Mouse (Mus musculus): ENCODE data around the gene Inhbb.

The Inhbb gene

DNA sequence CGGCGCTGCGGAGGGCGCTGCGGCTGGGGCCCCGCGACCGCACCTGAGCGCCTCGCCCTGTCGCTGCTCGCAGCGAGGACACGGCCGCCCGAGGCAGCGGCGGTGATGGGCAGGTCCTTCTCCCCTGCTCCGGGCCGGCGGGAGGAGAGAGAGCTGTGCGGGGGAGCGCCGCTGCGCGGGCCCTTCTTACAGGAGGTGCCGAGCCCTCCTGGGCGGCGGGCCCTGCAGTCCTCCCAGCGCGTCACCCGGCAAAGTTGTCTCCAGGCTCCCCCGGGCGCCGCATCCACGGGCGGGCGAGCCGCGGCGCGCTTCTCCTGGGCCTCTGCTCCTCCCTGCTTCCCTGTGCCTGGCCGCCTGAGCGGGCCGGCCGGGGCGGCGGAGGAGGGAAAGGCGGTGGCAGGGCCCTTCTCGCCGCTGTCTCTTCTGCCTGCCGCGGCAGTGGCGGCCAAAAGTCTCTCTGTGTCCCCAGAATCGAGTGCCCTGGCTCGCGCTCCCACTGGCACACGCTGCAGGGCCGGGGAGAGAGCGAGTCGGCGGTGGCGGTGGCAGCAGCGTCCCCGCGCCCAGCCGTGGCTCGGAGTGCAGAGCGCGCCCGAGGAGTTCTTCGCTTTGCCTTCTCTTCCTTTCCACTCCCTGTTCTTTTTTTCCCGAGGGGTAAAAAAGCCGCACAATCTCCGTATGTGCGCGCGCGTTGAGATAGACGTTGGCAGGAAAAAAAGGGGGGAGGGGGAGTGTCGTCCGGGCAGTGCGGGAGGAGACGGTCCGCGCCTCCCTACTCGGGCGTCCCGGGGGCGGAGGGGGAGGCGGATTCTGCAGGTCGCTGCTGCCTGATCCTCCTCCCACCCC, at the start of gene Inhbb:
Inhbb (minus strand) TSS at position 673 of the 846 bp plus-strand sequence.
- no peak for DNase-seq (ENCODE audit: low read depth, low spot score)

DNA sequence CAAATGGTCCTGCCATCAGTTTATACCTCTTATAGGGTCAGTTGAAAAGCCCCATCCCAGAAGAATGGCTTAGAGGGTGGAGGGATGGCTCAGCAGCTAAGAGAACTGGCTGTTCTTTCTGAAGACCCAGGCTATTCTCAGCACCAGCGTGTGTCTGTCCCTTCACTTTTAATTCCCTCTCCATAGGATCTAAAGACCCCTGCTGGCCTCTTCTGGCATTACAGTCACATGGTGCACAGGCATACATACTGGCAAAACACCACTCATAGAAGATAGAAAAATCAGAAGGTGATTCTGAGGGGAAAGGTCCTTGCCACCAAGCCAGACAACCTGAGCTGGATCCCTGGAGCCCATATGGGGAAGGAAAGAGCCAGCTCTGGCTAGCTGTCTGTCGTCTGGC, 41.3 kb upstream of the Inhbb start:
- DNase-seq (ENCODE audit: low read depth, low spot score), result peak; percentile 81

- DNase-seq (ENCODE audit: low read depth, low spot score), result no peak
Measured at GRCm38 (mm10) chr1:119460062-119460461, 38.0 kb upstream of the Inhbb start.

DNA sequence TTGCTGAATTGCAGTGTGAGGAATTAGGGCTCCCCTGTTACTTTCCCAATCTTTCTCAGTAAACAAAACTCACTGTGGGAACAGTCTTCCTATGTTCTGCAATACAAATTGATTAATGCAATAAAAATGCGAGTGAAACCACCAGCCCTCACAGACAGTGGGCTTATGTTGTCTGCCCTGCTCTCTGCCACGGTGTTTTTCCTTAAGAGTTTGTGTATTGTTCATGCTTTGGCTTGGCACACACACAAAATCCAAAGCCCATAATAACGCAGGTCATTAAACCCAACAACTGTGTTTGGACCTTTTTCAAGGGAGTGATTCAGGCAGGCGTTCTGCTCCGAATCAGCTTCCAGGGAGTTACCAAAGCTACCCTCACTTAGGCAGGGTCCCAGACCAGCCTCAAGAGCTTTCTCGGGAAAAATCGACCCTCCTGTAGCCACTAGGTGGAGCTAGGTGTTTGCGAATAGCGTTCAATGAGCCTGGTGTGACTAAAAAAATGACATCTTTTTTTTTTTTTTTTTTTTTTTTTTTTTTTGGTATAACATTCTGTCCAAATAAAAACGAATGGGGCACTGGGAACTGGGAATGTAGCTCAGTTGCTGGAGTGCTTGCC, 36.1 kb upstream of the Inhbb start:
- DNase-seq (ENCODE audit: low read depth, low spot score), result peak; percentile 88

DNA sequence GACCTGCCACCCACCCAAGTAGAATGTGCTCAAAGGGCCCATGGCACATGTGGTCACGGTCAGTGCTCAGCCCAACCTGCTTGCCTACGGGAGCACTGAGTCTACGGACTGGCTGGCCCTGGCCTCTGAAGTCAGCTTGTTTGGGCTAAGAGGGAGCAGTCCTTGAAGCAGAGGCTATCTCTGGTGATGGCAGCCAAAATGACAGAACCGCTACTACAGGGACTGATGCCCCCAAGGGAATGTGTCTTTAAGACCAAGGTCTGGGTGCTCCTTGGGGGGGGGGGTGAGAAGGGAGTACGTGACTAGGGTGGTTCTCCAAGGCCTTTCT, 35.4 kb upstream of the Inhbb start:
- DNase-seq (ENCODE audit: low read depth, low spot score), result peak; percentile 24

DNA sequence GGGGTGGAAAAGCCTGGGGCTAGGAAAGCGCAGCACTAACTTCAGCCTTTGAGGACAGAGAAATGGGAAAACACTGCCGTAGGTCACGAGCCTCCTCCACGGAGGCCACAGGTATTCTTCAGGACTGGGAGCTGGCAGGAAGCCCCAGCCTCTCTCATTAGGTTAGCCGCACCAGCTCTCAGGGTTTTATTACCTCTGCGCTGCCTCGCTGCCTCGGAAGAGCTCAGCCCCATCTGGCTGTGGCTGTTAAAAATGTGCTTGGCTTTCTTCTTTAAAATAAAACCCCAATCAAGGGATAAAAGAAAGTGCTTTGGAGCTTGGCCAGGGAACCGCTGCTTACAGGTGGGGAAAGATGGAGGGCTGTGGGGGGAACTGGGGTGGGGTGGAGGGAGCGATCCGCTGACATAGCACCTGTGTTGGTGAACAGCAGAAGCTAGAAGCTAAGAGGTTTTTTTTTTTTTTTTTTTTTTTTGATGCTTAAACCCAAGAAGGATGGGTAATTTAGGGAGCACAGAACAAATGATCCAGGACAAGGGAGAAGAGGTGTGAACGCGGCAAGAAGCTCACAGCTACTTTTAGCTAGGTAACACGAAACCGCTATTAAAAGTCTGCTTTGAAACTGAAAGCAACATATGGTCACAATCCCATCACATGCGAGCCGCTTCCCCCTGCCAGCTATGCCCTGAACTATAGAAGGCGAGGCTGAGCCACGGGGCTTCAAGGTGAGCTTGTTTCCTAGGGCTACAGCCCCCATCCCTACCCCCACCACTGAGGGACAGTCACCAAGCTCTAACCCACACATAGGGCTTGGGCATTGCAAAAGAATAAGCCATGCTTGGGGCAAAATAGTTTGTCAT, 34.9 kb upstream of the Inhbb start:
- DNase-seq (ENCODE audit: low read depth, low spot score), result peak; percentile 17

- peak; percentile 76 for DNase-seq (ENCODE audit: low read depth, low spot score)
Measured at GRCm38 (mm10) chr1:119453731-119454130, 31.7 kb upstream of the Inhbb start.

- no peak for DNase-seq (ENCODE audit: low read depth, low spot score)
Measured at GRCm38 (mm10) chr1:119451417-119451816, 29.4 kb upstream of the Inhbb start.

DNA sequence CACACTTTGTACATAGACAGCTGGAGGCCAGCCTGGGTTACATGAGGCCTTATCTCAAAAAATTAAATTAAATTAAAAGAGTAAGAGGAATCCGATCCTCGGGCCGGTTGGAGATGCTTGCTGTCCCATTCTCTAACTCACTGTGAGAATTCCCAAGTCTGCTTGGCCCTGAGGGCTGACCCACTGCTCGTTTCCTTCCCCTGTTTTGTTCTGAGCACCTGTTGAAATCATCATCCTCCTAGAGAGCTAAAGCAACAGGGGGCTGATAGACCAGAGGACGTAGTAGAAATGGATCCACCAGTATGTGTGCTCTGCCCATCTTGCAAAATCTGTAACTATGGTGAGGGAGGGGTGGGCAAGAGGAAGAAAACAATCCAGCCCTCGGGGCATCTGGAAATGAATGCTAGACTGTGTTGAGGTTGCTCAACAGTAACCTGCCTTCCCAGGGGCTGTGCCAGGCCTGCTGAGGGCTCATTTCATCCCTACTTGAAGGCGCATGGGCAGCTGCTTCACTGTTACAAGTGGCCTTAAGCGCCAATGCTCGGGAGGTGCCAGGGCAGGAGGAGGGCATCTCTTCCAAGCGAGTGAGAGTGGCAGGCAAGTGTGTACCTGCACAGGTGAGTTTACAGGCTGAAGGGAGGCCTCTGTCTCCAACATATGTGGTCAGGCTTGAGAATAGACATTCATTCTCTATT, 28.8 kb upstream of the Inhbb start:
- DNase-seq (ENCODE audit: low read depth, low spot score), result no peak

DNA sequence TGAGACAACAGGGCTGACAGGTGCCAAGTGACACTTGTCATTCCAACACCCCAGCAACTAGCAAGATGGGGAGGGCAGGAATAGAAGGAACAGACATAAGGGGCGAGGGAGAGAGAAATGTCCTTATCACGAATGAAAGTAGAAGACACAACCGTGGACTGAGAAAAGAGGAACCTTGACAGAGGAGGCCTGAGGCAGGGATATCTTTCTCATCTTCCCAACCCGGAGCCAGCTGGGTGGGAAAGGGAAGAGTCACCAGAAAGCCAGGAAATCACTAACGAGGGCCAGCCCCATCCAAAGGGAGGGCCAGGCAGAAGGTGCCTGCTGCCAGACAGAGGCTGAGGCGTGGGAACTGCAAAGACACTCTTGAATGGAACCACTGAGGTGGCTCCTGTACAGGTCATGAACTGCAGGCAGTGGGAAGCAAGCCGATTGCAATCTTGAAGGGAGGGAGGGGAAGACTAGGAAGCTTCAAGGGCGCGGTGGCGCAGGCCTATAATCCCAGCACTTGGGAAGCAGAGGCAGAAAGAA, 24.8 kb upstream of the Inhbb start:
- DNase-seq (ENCODE audit: low read depth, low spot score), result no peak

DNA sequence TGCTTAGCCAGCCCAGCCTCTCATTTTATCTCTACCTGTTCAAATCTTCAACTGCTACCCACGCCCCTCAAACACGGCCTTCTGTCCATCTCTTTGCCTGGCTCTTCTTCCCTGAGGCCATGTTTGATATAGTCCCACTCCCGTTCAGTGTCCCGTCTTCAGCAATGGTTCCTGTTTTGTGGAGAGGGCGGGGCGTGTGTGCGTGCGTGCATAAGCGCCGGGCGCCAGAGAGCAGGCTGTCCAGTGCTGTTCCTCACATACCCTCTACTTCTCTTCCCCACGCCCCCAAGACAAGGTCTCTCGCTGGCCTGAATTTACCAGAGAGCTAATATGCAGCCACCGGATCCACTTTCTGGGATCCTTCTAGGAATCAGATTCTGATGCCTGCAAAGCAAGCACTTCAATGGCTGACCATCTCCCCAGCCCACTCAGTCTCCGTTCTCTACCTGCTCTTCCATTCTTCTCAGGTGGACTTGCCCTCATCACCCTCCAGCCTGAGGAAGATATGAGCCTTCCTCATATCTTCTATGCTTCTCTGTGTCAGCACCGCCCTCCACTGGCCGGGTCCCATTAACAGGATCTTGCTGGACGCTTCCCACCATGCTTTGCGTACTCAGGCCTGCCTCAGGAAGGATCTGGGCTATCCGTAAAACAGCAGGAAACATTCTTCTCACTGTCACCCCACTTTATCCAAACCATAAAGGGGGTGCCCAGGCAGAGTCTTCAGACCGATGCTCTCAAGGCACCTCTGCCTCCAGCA, 21.7 kb upstream of the Inhbb start:
- DNase-seq (ENCODE audit: low read depth, low spot score), result no peak

DNA sequence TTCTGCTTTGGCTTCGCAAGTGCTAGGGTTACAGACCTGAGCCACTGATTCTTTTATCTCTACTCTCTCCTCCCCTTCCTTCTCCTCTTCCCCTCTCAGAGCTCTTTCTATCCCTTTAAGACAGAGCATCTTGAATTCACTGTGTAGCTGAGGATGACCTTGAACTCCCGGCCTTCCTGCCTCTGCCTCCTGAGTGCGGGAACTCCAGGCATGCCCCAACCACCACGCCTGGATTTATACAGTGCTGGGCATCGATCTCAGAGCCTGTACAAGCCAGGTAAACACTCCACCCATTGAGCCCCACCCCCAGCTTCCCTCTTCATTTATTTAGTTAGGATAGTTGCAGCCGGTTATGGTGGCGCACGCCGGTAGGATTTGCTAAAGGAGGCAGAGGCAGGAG, 20.9 kb upstream of the Inhbb start:
- no peak for DNase-seq (ENCODE audit: low read depth, low spot score)

- no peak for DNase-seq (ENCODE audit: low read depth, low spot score)
Measured at GRCm38 (mm10) chr1:119438105-119438637, 16.1 kb upstream of the Inhbb start.

DNA sequence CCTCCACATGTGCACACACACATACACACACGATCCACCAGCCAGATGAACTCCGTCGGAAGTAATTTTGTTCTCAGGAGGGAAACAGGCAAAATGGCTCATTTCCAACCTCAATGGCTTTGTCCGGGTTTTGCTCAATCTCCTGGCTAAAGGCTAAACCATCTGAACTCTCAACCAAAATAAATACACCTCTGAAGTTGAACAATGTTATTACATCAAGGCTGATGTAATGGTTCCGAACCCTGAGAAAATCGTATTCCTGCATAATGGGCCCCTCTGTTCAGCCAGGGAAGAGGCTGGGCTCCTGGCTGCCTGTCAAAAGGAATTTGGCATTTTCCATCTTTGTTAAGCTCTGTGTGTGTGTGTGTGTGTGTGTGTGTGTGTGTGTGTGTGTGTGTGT, 15.4 kb upstream of the Inhbb start:
- DNase-seq (ENCODE audit: low read depth, low spot score), result no peak

DNA sequence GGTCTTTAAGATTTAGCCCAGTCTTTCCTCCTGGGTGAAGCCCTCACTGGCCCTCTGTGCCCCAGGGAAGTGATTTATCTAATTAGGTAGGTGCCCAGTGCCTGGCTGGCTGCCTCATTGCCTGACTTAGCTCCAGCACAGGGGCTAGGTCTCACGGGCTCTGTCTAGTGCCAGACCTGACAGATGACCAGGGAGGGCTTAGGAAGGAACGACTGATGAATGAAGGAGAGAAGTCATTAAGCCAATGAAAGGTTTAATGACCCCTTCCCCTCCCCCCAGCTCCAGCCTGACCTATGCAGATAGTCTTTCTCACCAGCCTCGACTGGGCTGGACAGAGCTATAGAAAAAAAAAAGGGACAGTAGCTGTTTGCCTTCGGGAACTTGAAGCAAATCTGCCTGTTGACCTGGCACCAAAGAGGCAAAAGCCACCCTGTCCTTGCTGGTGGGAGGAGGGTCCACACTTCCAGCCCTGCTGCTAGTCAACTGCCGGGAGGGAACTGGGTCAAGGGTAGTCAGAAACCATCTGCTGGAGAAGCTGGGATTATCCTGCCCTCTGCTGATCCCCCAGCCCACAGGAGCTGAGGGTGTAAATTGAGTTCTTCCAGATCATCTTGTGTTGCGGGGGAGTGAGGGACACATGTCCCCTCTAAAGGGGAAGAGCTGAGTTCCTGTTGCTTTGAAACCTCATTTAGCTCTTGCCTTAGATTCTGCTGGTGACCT, 2.3 kb upstream of the Inhbb start:
- no peak for DNase-seq (ENCODE audit: low read depth, low spot score)

- peak; percentile 30 for DNase-seq (ENCODE audit: low read depth, low spot score)
Measured at GRCm38 (mm10) chr1:119423510-119423909, 1.5 kb upstream of the Inhbb start.

DNA sequence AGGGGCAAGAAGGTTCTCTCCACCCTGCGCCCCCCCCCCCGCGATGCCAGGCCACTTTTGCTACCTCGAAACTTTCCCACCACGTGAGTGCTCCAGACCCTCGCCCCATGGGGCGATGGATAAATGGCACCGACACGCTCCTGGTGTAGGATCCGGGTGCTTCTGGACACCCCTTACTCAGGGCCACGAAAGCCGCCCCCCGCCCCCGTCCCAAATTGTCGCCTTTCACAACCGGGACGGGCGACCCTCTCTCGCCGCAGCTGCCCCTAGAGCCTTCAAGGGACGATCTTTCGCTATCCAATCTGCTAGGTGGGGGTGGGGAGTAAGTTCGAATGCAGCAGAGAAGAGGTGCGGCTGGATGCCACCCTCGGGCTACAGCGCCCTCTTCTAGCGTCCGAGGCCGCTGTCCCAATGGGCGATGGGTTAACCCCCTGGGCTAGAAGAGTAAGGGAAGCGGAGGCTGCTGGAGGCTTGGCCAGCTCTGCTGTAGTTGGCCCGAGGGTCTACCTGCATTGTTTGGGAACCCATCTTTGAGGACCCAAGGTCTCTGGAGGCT, 490 bp upstream of the Inhbb start:
- no peak for DNase-seq (ENCODE audit: low read depth, low spot score)

- DNase-seq (ENCODE audit: low read depth, low spot score), result no peak
Measured at GRCm38 (mm10) chr1:119420984-119421575, 968 bp downstream of the Inhbb start.
